Mouse (Mus musculus): ENCODE data around the gene Lrmda.

Gene Lrmda

GRCm38 (mm10) chr14:22155512-22156026, 136.1 kb downstream of the Lrmda start:
- 77% methylated on average over 4 of the region's 4 CpGs for WGBS

GRCm38 (mm10) chr14:22156991-22157390, 137.5 kb downstream of the Lrmda start:
- 72% methylated on average over 6 of the region's 6 CpGs for WGBS

GRCm38 (mm10) chr14:22161416-22161815, 141.9 kb downstream of the Lrmda start:
- WGBS, result 60% methylated on average over 3 of the region's 3 CpGs

- WGBS, result 82% methylated on average over 7 of the region's 7 CpGs
Measured at GRCm38 (mm10) chr14:22167285-22167684, 147.8 kb downstream of the Lrmda start.

- 88% methylated on average over 11 of the region's 11 CpGs for WGBS
Measured at GRCm38 (mm10) chr14:22168077-22168794, 148.7 kb downstream of the Lrmda start.

- 65% methylated on average over 14 of the region's 14 CpGs for WGBS
Measured at GRCm38 (mm10) chr14:22168795-22169568, 149.5 kb downstream of the Lrmda start.

- WGBS, result 89% methylated on average over 9 of the region's 9 CpGs
Measured at GRCm38 (mm10) chr14:22174757-22175156, 155.2 kb downstream of the Lrmda start.

GRCm38 (mm10) chr14:22179761-22180160, 160.2 kb downstream of the Lrmda start:
- 55% methylated on average over 2 of the region's 2 CpGs for WGBS

GRCm38 (mm10) chr14:22181508-22181907, 162.0 kb downstream of the Lrmda start:
- WGBS, result 97% methylated on average over 6 of the region's 6 CpGs

- WGBS, result 83% methylated on average over 3 of the region's 3 CpGs
Measured at GRCm38 (mm10) chr14:22183195-22183594, 163.7 kb downstream of the Lrmda start.

GRCm38 (mm10) chr14:22185452-22185851, 165.9 kb downstream of the Lrmda start:
- WGBS, result 91% methylated on average over 4 of the region's 4 CpGs

GRCm38 (mm10) chr14:22190111-22190510, 170.6 kb downstream of the Lrmda start:
- 52% methylated on average over 6 of the region's 6 CpGs for WGBS

GRCm38 (mm10) chr14:22192185-22192584, 172.7 kb downstream of the Lrmda start:
- 86% methylated on average over 9 of the region's 9 CpGs for WGBS

- WGBS, result 50% methylated on average over 11 of the region's 11 CpGs
Measured at GRCm38 (mm10) chr14:22198021-22198420, 178.5 kb downstream of the Lrmda start.

- WGBS, result 53% methylated on average over 12 of the region's 12 CpGs
Measured at GRCm38 (mm10) chr14:22198641-22199425, 179.3 kb downstream of the Lrmda start.

GRCm38 (mm10) chr14:22201667-22202066, 182.2 kb downstream of the Lrmda start:
- 92% methylated on average over 2 of the region's 2 CpGs for WGBS

- WGBS, result 100% methylated on average over 1 of the region's 1 CpGs
Measured at GRCm38 (mm10) chr14:22210601-22211000, 191.1 kb downstream of the Lrmda start.

- WGBS, result 86% methylated on average over 4 of the region's 4 CpGs
Measured at GRCm38 (mm10) chr14:22218183-22218582, 198.7 kb downstream of the Lrmda start.

- 85% methylated on average over 1 of the region's 1 CpGs for WGBS
Measured at GRCm38 (mm10) chr14:22222038-22222437, 202.5 kb downstream of the Lrmda start.

- WGBS, result 97% methylated on average over 3 of the region's 3 CpGs
Measured at GRCm38 (mm10) chr14:22222574-22222973, 203.1 kb downstream of the Lrmda start.

GRCm38 (mm10) chr14:22226205-22226604, 206.7 kb downstream of the Lrmda start:
- 89% methylated on average over 2 of the region's 2 CpGs for WGBS
